Mouse (Mus musculus): ENCODE data around the gene Calr. TPM values are rescaled to one million over a fixed set of nuclear protein-coding genes. Genes with fewer than 3 reads are reported as not detected.

Calr gene
- total and polyA plus RNA-seq, 3 experiments: 567 to 1,110 TPM; not detected in 1

DNA sequence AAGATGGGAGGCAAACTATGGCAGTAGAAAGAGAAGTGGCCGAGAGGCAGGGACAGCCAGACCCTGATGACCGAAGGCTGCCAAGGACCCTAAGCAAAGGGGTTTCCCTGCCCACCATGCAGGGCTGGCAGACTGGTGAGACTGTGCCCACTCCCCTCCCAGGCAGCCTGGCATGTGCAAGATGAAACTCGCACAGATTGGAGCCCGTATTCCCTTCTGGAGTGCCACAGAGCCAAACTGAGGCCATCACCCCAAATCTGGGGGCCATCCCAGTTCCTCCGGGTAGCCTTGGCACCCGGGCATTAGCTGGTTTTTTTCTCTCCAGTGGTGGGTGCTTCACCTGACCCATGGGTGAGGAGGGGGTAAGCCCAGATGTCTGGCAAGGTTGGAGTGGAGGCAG is 48.8 kb downstream of the Calr start:
- Histone ChIP-seq H3K36me3 (ENCODE audit: control insufficient read depth in 1 of 2, insufficient read depth in 2 of 2, low read length in 2 of 2) (no peaks in the 10 kb centered on the region; a peak in 1 of 4 replicates), H3K79me2 (ENCODE audit: control insufficient read depth, insufficient read depth, low read length, poor library complexity) (peaks cover 49% of the 10 kb centered on the region), H3K9ac (ENCODE audit: control insufficient read depth, low read depth, low read length, poor library complexity, severe bottlenecking) (no peak overlapping the region), H3K4me1 (ENCODE audit: control insufficient read depth in 1 of 2, insufficient read depth in 2 of 2, low read length in 2 of 2) (peaks cover 2 to 14% of the 10 kb centered on the region in 2 experiments; a peak in 2 of 4 replicates), H3K4me3 (ENCODE audit: control insufficient read depth in 1 of 2, insufficient read depth in 1 of 2, low read depth in 2 of 2, low read length in 2 of 2) (no peak overlapping the region), H3K27me3 (ENCODE audit: control insufficient read depth in 1 of 2, insufficient read depth in 2 of 2, low read length in 2 of 2) (no peaks in the 10 kb centered on the region), H3K9me3 (replicated peaks; ENCODE audit: insufficient read depth, low read length) (no peaks in the 10 kb centered on the region), H3K27ac (ENCODE audit: control insufficient read depth, low read depth, low read length) (no peak overlapping the region)
- no peak for DNase-seq (ENCODE audit: low read depth, low spot score)
- no peak for TF ChIP-seq JUND (IDR thresholded peaks at IDR 0.05; ENCODE audit: low read depth, low read length)
- no peak for TF ChIP-seq TBP (IDR thresholded peaks at IDR 0.05; ENCODE audit: low read depth, low read length)
- TF ChIP-seq TCF12 (IDR thresholded peaks at IDR 0.05; ENCODE audit: low read depth, low read length): no peak
- TF ChIP-seq GATA1 (IDR thresholded peaks at IDR 0.05; ENCODE audit: low read depth, low read length): no peak
- no peak for TF ChIP-seq UBTF (IDR thresholded peaks at IDR 0.05; ENCODE audit: borderline replicate concordance, insufficient read depth, low read depth, low read length)
- TF ChIP-seq POLR2AphosphoS5 (IDR thresholded peaks at IDR 0.05; ENCODE audit: borderline replicate concordance, low read depth, low read length): no peak
- TF ChIP-seq KAT2A (conservative IDR thresholded peaks at IDR 0.05; ENCODE audit: low read depth, low read length): no peak
- TF ChIP-seq CHD1 (IDR thresholded peaks at IDR 0.05; ENCODE audit: low read depth, low read length): no peak
- TF ChIP-seq POLR2A (IDR thresholded peaks at IDR 0.05; ENCODE audit: control insufficient read depth in 1 of 2, insufficient read depth in 1 of 2, low read depth in 1 of 2, low read length in 2 of 2, poor library complexity in 1 of 2): no peak
- no peak for TF ChIP-seq RAD21 (IDR thresholded peaks at IDR 0.05; ENCODE audit: low read depth, low read length)
- TF ChIP-seq ZMIZ1 (IDR thresholded peaks at IDR 0.05; ENCODE audit: low read depth, low read length): no peak
- TF ChIP-seq ZKSCAN1 (IDR thresholded peaks at IDR 0.05; ENCODE audit: low read depth, low read length): no peak
- TF ChIP-seq MAZ (IDR thresholded peaks at IDR 0.05; ENCODE audit: low read depth, low read length): no peak
- no peak for TF ChIP-seq SMC3 (IDR thresholded peaks at IDR 0.05; ENCODE audit: low read depth, low read length)
- no peak for TF ChIP-seq MAFK (IDR thresholded peaks at IDR 0.05; ENCODE audit: borderline replicate concordance, low read depth, low read length)
- TF ChIP-seq RCOR1 (IDR thresholded peaks at IDR 0.05; ENCODE audit: low read depth, low read length): no peak

DNA sequence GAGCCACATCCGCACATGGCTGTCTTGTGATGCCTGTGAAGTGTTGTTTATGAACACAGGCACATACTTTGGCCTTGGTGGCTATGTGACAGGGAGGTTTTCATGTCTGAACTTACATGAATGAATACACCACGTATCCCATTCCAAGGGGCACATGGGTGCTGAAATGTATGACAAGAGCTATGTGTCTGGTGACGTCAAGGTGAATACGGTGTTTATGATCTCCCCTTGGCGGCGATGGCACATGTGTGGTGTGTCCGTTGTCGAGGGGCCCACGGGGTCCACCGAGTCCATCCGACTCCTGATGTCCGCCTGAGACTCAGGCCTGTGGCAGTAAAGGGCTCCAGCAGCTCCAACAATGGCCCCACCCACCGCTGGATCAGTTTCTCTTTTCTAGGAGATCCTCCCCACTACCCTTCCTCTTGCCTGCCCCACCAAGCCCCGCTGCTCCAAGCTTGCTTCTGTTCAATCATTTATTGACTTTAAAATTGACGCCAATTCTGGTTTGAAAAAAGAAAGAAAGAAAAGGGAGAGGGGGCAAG is 49.4 kb downstream of the Calr start:
- no peaks in the 10 kb centered on the region for H3K27me3 ChIP-seq (ENCODE audit: control insufficient read depth in 1 of 2, insufficient read depth in 2 of 2, low read length in 2 of 2)
- H3K27ac ChIP-seq (ENCODE audit: control insufficient read depth, low read depth, low read length): no peak overlapping the region
- peaks cover 2 to 14% of the 10 kb centered on the region in 2 experiments; a peak in 2 of 4 replicates for H3K4me1 ChIP-seq (ENCODE audit: control insufficient read depth in 1 of 2, insufficient read depth in 2 of 2, low read length in 2 of 2)
- no peak for DNase-seq (ENCODE audit: low read depth, low spot score)
- no peak overlapping the region for H3K9ac ChIP-seq (ENCODE audit: control insufficient read depth, low read depth, low read length, poor library complexity, severe bottlenecking)
- H3K9me3 ChIP-seq (replicated peaks; ENCODE audit: insufficient read depth, low read length): no peaks in the 10 kb centered on the region
- H3K79me2 ChIP-seq (ENCODE audit: control insufficient read depth, insufficient read depth, low read length, poor library complexity): peaks cover 52% of the 10 kb centered on the region
- no peaks in the 10 kb centered on the region; a peak in 1 of 4 replicates for H3K36me3 ChIP-seq (ENCODE audit: control insufficient read depth in 1 of 2, insufficient read depth in 2 of 2, low read length in 2 of 2)
- no peak overlapping the region for H3K4me3 ChIP-seq (ENCODE audit: control insufficient read depth in 1 of 2, insufficient read depth in 1 of 2, low read depth in 2 of 2, low read length in 2 of 2)
- TF ChIP-seq ZNF384 (IDR thresholded peaks at IDR 0.05; ENCODE audit: low read depth, low read length) (no peak), GABPA (IDR thresholded peaks at IDR 0.05; ENCODE audit: low read depth, low read length) (no peak), POLR2AphosphoS2 (IDR thresholded peaks at IDR 0.05; ENCODE audit: low read length) (no peak), NRF1 (IDR thresholded peaks at IDR 0.05; ENCODE audit: insufficient read depth, low read depth, low read length, poor library complexity, severe bottlenecking) (no peak), MYB (IDR thresholded peaks at IDR 0.05; ENCODE audit: low read depth, low read length) (no peak), CTCF (IDR thresholded peaks at IDR 0.05 in 2 of 3, conservative IDR thresholded peaks at IDR 0.05 in 1 of 3; ENCODE audit: control insufficient read depth in 1 of 3, insufficient read depth in 1 of 3, low read depth in 2 of 3, low read length in 3 of 3, poor library complexity in 1 of 3, severe bottlenecking in 1 of 3) (no peak), MAX (IDR thresholded peaks at IDR 0.05; ENCODE audit: low read length) (no peak), RCOR1 (IDR thresholded peaks at IDR 0.05; ENCODE audit: low read depth, low read length) (no peak), RAD21 (IDR thresholded peaks at IDR 0.05; ENCODE audit: low read depth, low read length) (no peak), E2F4 (IDR thresholded peaks at IDR 0.05; ENCODE audit: borderline replicate concordance, low read depth, low read length) (no peak), JUND (IDR thresholded peaks at IDR 0.05; ENCODE audit: low read depth, low read length) (no peak), USF2 (IDR thresholded peaks at IDR 0.05; ENCODE audit: borderline replicate concordance in 1 of 2, insufficient read depth in 1 of 2, low read depth in 1 of 2, low read length in 2 of 2) (no peak), ETS1 (IDR thresholded peaks at IDR 0.05; ENCODE audit: low read depth, low read length) (no peak), ZMIZ1 (IDR thresholded peaks at IDR 0.05; ENCODE audit: low read depth, low read length) (no peak), CHD2 (IDR thresholded peaks at IDR 0.05; ENCODE audit: low read length) (no peak), MAFK (IDR thresholded peaks at IDR 0.05; ENCODE audit: borderline replicate concordance, low read depth, low read length) (no peak), USF1 (IDR thresholded peaks at IDR 0.05; ENCODE audit: low read depth, low read length) (no peak)
